Mouse (Mus musculus) G1E (cell line): Measurements from ENCODE around the gene Npc2.

Experiments
- CTCF ChIP-seq: IDR thresholded peaks from 2 replicates; pipeline ENCODE4 v1.5.1; 2012; ENCODE audit warnings: low read depth, low read length, inconsistent platforms, mixed read lengths
- GATA1 ChIP-seq: IDR thresholded peaks from 2 replicates; pipeline ENCODE4 v1.6.1; 2012; ENCODE audit warnings: borderline replicate concordance, low read length, inconsistent platforms, mixed read lengths
- GATA2 ChIP-seq: IDR thresholded peaks from 2 replicates; pipeline ENCODE4 v1.6.1; 2012; ENCODE audit warnings: low read depth, low read length, inconsistent platforms, borderline replicate concordance
- POLR2AphosphoS5 ChIP-seq: IDR thresholded peaks from 2 replicates; pipeline ENCODE4 v1.6.1; 2012; ENCODE audit warnings: low read depth, low read length, inconsistent platforms; ENCODE audit not compliant: insufficient replicate concordance
- TAL1 ChIP-seq: conservative IDR thresholded peaks from 2 replicates; pipeline ENCODE4 v1.6.1; 2012; ENCODE audit warnings: low read depth, low read length, inconsistent platforms, mixed read lengths

DNA sequence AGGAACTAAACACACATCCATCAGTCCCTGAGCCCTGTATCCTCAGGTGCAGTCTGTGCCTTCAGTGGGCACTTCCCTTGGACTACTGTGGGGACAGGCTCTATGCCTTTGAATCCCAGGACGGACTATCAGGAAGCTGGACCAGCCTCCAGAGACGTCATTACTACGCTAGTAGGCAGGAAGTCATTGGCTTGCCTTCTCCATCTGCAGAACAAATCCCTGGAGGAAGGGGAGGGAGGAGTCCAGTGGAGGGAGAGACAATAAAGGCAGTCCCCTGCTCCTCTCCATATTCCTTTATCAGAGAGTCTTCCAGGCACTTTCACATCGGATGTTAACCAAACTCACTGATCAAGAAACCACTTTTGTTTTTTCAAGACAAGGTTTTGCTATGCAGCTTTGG, 38.6 kb upstream of the Npc2 start:
- TF ChIP-seq CTCF (no peak), GATA1 (no peak), TAL1 (no peak), POLR2AphosphoS5 (no peak), GATA2 (no peak)
